Mouse (Mus musculus) embryonic facial prominence, embryonic 12.5 days (tissue): ENCODE data around the gene Olfr1495. TPM values are rescaled to one million over a fixed set of nuclear protein-coding genes. Genes with fewer than 3 reads are reported as not detected.
"Not testable (repeated sequence)": the region's sequence is repeated elsewhere in the genome, so short reads cannot be mapped to it uniquely, and the experiment has no call there.

Source experiments
- ATAC-seq: fragments of 200-750 bp; cut with Nextera tagmentation; 2 replicates; pipeline ENCODE4 v1.8.0; 2017; ENCODE audit not compliant: insufficient number of reproducible peaks, insufficient read depth, low FRiP score, low TSS enrichment
- H3K27ac ChIP-seq: fragments of 300-500 bp; sonication (generic); 2 replicates; pipeline ENCODE4 v1.5.1; 2016; ENCODE audit warnings: mild to moderate bottlenecking
- H3K27me3 ChIP-seq: fragments of 300-500 bp; sonication (generic); 2 replicates; pipeline ENCODE4 v1.6.1; 2016; ENCODE audit warnings: mild to moderate bottlenecking, moderate library complexity
- H3K36me3 ChIP-seq: fragments of 300-500 bp; sonication (generic); 2 replicates; pipeline ENCODE4 v1.6.1; 2016; ENCODE audit warnings: mild to moderate bottlenecking
- H3K4me1 ChIP-seq: fragments of 300-500 bp; sonication (generic); 2 replicates; pipeline ENCODE4 v1.6.1; 2016
- H3K4me2 ChIP-seq: fragments of 300-500 bp; sonication (generic); replicated peaks from 2 replicates; pipeline ENCODE4 v1.6.1; 2016; ENCODE audit warnings: mild to moderate bottlenecking, moderate library complexity
- H3K4me3 ChIP-seq: fragments of 300-500 bp; sonication (generic); 2 replicates; pipeline ENCODE4 v1.5.1; 2016; ENCODE audit warnings: mild to moderate bottlenecking
- H3K9ac ChIP-seq: fragments of 300-500 bp; sonication (generic); 2 replicates; pipeline ENCODE4 v1.6.1; 2016; ENCODE audit warnings: mild to moderate bottlenecking, moderate library complexity
- H3K9me3 ChIP-seq: fragments of 300-500 bp; sonication (generic); 2 replicates; pipeline ENCODE4 v1.6.1; 2016; ENCODE audit warnings: mild to moderate bottlenecking, moderate library complexity
- WGBS: fragments of 180-500 bp; shearing (Covaris S2); methylation state at CpG from one replicate; pipeline ENCODE4 v1.1.7; 2016; 5-methylcytosine and 5-hydroxymethylcytosine counted together
- polyA plus RNA-seq: library from polyadenylated mRNA; unstranded; fragments of >200 nt; fragmentation: Nextera tagmentation; extraction: Ambion mirVana; gene quantifications from 2 replicates; pipeline ENCODE4 v1.2.1, GENCODE M21; 2016

Olfr1495 gene
- not detected in 2 replicates for polyA plus RNA-seq

DNA sequence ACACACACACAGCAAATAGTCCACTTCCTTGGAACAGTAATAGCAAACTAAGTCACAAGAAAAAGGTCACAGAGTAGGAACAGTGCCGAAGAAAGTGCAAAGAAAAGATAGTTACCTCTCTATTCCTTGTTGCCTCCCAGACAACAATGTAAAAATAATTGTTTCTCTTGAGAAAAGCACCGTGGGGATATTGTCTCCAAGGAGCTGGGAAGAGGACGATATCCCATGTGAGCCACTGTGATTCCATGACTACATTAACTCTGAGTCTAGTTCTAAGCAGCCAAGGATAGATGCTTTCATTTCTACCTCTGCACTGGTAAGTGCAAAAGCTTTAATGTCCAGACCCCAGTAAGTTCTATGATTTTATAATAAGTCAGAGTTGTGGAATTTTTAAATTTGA is at the start of gene Olfr1495:
TSS of gene Olfr1495 (plus strand) at position 301 of the 400 bp plus-strand sequence.
- H3K9ac ChIP-seq: no peak within 1 kb of the TSS
- no peak within 1 kb of the TSS for H3K4me2 ChIP-seq
- no peaks in the 10 kb centered on the region for H3K36me3 ChIP-seq
- WGBS: 83% methylated on average over 3 of the region's 3 CpGs
- H3K27me3 ChIP-seq: no peaks in the 10 kb centered on the region
- H3K9me3 ChIP-seq: no peaks in the 10 kb centered on the region
- no peak within 1 kb of the TSS for H3K27ac ChIP-seq
- no peak for ATAC-seq
- no peak within 1 kb of the TSS for H3K4me3 ChIP-seq
- no peaks in the 10 kb centered on the region for H3K4me1 ChIP-seq

DNA sequence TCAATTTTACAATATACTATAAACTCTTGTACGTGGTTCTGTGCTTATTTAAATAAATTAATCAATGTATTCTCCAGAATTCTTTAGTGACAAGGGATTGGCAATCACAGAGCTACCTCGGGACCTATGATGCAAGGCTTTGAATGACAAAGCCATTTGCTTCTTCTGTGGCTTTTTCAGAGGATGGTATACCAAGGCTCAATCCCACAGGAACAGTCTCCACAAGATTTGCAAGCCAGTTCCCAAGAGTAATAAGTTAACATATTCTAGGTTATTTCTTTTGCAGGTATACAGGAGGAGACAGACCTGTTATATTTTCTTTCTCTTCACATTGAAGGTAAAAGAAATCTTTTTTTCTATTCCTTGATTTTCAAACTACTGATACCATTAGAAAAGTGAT is 41.4 kb upstream of the Olfr1495 start, which contains the start of gene Olfr1493-ps1:
TSS of gene Olfr1493-ps1 (plus strand) at position 301 of the 400 bp plus-strand sequence.
- no peak within 1 kb of the TSS for H3K9ac ChIP-seq
- H3K4me2 ChIP-seq: no peak within 1 kb of the TSS
- H3K27ac ChIP-seq: no peak within 1 kb of the TSS
- no peaks in the 10 kb centered on the region for H3K27me3 ChIP-seq
- no peaks in the 10 kb centered on the region for H3K36me3 ChIP-seq
- ATAC-seq: no peak
- no peaks in the 10 kb centered on the region for H3K4me1 ChIP-seq
- no peak within 1 kb of the TSS for H3K4me3 ChIP-seq
- 58% methylated on average over 2 of the region's 2 CpGs for WGBS
- 0 out of 2 replicates have a peak, but pooled peaks cover 3% of the 10 kb centered on the region for H3K9me3 ChIP-seq

DNA sequence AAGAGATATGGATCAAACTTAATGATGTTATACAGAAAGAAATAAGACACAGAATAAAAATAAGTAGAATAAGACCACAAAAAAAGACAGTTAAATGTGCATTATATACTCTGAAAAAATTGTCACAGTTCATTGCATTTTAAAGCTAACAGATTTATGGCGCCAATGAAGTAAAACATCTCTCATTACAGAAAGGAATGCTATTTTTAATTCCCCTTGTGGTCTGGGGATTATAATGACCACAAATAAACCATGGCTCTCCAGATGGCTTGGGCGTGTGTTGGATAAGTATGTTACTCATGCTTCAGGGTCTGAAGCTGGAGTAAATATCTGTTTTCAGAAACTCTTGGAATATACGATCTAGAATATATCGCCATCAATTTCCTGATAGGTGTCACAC is 25.0 kb upstream of the Olfr1495 start, which contains the start of gene Olfr1494:
TSS of gene Olfr1494 (plus strand) at position 301 of the 400 bp plus-strand sequence.
- H3K4me1 ChIP-seq: no peaks in the 10 kb centered on the region
- no peak within 1 kb of the TSS for H3K27ac ChIP-seq
- 86% methylated on average over 4 of the region's 4 CpGs for WGBS
- H3K27me3 ChIP-seq: no peaks in the 10 kb centered on the region
- H3K4me3 ChIP-seq: no peak within 1 kb of the TSS
- no peak for ATAC-seq
- H3K4me2 ChIP-seq: no peak within 1 kb of the TSS
- H3K9me3 ChIP-seq: no peaks in the 10 kb centered on the region
- no peaks in the 10 kb centered on the region for H3K36me3 ChIP-seq
- H3K9ac ChIP-seq: no peak within 1 kb of the TSS

DNA sequence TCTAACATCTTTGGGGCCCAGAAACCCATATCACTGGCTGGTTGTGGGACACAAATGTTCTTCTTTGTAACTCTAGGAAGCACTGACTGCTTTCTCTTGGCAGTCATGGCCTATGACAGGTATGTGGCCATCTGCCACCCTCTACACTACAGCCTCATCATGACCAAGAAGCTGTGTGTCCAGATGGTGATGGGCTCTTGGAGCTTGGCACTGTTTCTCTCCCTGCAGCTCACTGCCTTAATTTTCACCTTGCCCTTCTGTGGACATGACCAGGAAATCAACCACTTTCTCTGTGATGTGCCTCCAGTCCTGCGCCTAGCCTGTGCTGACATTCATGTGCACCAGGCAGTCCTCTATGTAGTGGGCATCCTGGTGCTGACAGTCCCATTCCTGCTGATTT is 15.0 kb upstream of the Olfr1495 start:
- WGBS: 81% methylated on average over 1 of the region's 1 CpGs

DNA sequence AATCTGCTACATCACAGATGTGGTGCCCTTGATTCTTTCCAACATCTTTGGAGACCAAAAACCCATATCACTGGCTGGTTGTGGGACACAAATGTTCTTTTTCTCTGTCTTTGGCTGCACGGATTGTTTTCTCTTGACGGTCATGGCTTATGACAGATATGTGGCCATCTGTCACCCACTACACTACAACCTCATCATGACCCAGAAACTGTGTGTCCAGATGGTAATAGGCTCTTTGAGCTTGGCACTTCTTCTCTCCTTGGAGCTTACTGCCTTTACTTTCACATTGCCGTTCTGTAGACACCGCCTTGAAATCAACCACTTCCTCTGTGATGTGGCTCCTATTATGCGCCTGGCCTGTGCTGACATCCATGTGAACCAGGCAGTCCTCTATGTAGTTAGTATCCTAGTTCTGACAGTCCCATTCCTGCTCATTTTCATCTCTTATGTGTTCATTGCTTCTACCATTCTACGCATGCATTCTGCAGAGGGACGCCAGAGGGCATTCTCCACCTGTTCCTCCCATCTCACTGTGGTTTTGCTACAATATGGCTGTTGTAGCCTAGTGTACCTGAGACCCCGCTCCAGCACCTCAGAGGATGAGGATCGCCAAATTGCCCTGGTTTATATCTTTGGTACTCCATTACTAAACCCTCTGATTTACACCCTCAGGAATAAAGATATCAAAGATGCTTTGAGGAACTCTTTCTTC is 4.3 kb downstream of the Olfr1495 start:
- ATAC-seq: no peak
- Histone ChIP-seq H3K36me3 (no peaks in the 10 kb centered on the region), H3K4me1 (no peaks in the 10 kb centered on the region), H3K27me3 (no peaks in the 10 kb centered on the region), H3K9me3 (no peaks in the 10 kb centered on the region), H3K4me3 (no peak overlapping the region), H3K4me2 (no peak overlapping the region), H3K27ac (no peak overlapping the region), H3K9ac (no peak overlapping the region)
- WGBS: 90% methylated on average over 9 of the region's 9 CpGs

More for the DNA sequence above, 15.0 kb upstream of the Olfr1495 start:
- no peaks in the 10 kb centered on the region for H3K27me3 ChIP-seq
- H3K27ac ChIP-seq: no peak overlapping the region
- H3K9me3 ChIP-seq: no peaks in the 10 kb centered on the region
- no peak for ATAC-seq
- no peak overlapping the region for H3K9ac ChIP-seq
- H3K4me1 ChIP-seq: no peaks in the 10 kb centered on the region
- H3K4me2 ChIP-seq: no peak overlapping the region
- H3K4me3 ChIP-seq: no peak overlapping the region
- H3K36me3 ChIP-seq: no peaks in the 10 kb centered on the region

DNA sequence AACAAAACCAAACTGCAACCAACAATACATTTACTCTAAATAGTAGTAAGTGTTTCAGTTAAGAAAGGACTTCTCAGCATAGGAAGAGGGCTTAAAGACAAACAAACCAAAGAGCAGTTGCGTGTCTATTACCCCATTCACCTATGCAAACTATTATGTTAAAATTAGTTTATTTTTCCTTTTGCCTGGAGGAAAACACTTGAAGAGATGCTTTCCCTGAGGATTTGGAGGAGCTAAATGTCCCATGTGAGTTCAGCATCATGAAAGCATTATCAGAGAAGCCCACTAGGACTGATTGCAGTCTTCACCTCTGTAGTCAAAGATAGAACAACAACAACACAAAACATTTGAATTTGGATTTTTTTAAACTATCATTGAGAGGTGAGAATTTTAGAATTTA is 13.2 kb downstream of the Olfr1495 start, which contains the start of gene Olfr1496:
TSS of gene Olfr1496 (plus strand) at position 301 of the 400 bp plus-strand sequence.
- Histone ChIP-seq H3K9me3 (no peaks in the 10 kb centered on the region), H3K4me3 (no peak within 1 kb of the TSS), H3K36me3 (no peaks in the 10 kb centered on the region), H3K4me2 (no peak within 1 kb of the TSS), H3K4me1 (no peaks in the 10 kb centered on the region), H3K27ac (no peak within 1 kb of the TSS), H3K27me3 (no peaks in the 10 kb centered on the region), H3K9ac (no peak within 1 kb of the TSS)
- no peak for ATAC-seq
- 73% methylated on average over 1 of the region's 1 CpGs for WGBS

DNA sequence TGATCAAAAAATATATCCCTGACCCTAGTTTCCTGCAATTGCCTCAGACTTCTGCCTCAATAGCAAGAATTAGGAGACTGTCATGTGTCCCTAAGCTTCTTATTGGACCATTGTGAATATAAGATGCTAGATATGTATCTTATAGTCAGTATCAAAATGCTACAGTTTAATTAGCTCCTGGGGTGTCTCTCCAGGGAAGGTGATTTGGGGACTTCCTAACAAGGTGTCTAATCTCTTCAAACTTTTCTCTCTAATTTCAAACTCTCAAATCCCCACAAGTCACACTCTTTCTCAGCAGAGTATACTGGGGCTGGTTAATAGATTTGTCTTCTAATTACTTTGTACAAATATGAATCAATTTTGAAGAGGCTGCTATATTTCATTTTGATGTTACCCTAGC is 33.7 kb downstream of the Olfr1495 start, which contains the start of gene Olfr1497:
TSS of gene Olfr1497 (minus strand) at position 101 of the 400 bp plus-strand sequence.
- no peak within 1 kb of the TSS for H3K27ac ChIP-seq
- H3K4me1 ChIP-seq: no peaks in the 10 kb centered on the region
- H3K9me3 ChIP-seq: no peaks in the 10 kb centered on the region
- H3K4me2 ChIP-seq: no peak within 1 kb of the TSS
- no peak within 1 kb of the TSS for H3K4me3 ChIP-seq
- no peaks in the 10 kb centered on the region for H3K36me3 ChIP-seq
- no peaks in the 10 kb centered on the region for H3K27me3 ChIP-seq
- H3K9ac ChIP-seq: no peak within 1 kb of the TSS
- ATAC-seq: no peak

DNA sequence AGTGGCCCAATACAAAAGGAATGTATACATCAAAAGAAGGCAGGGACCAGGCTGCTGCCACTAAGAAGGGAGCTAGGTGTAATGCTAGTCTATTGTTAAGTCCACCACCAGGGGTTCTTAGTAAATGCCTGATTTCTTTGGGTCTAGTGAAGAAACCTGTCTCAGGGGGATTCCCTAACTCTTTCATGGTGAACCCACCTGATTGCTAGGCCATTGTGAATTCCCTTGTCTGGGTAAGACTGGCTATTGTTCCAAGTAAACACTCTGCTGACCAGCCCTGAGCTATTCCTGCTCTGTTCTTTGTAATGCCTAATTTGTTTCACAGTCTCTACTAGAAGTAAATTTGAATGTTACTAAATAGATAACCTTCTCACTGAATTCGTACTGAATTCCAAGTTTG is 41.1 kb downstream of the Olfr1495 start:
- H3K27me3 ChIP-seq, H3K4me1 ChIP-seq, H3K36me3 ChIP-seq, H3K4me2 ChIP-seq, H3K9ac ChIP-seq, H3K4me3 ChIP-seq, H3K9me3 ChIP-seq, ATAC-seq, H3K27ac ChIP-seq: not testable (repeated sequence)
- WGBS: 51% methylated on average over 1 of the region's 1 CpGs

DNA sequence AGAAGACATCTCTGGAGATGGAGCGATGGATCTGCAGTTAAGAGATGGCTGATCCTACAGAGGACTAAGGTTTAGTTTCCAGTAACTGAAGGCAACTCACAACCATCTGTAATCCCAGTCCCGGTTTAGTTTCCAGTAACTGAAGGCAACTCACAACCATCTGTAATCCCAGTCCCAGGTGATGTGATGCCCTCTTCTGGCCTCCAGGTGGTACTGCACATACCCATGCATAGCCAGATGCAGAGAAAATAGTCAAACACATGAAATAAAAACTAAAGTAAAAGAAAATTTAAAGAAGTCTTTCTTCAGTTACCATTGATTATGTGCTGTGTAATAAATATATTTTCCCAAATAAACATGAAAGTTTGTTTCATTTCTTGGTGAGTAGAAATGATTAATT is 48.4 kb downstream of the Olfr1495 start:
- Histone ChIP-seq H3K4me1 (no peaks in the 10 kb centered on the region), H3K9ac (no peak overlapping the region), H3K4me2 (no peak overlapping the region), H3K27ac (no peak overlapping the region), H3K27me3 (no peaks in the 10 kb centered on the region), H3K4me3 (no peak overlapping the region), H3K9me3 (no peaks in the 10 kb centered on the region), H3K36me3 (no peaks in the 10 kb centered on the region)
- no peak for ATAC-seq
- 50% methylated on average over 2 of the region's 2 CpGs for WGBS

DNA sequence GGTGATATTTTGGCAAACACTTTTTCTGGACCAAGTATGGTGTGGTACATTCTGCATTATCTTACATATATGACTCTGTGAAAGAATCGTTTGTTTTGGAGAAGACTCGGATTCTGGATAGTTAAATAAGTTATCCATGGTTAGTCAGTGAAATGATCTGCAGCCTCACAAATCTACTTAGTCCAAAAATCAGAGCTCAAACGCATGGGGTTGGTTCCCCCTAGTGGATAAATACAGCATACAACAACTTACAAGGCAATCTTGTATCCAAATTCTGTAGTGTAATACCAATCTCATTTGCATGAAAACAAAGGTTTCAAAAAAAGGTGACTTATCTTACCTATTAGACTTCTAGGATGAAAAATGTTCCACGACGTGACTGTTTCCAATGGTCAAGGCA is 54.4 kb downstream of the Olfr1495 start:
- no peak overlapping the region for H3K4me3 ChIP-seq
- no peak overlapping the region for H3K9ac ChIP-seq
- no peaks in the 10 kb centered on the region for H3K9me3 ChIP-seq
- WGBS: 37% methylated on average over 5 of the region's 5 CpGs
- no peaks in the 10 kb centered on the region for H3K27me3 ChIP-seq
- H3K4me2 ChIP-seq: no peak overlapping the region
- no peaks in the 10 kb centered on the region for H3K4me1 ChIP-seq
- H3K27ac ChIP-seq: no peak overlapping the region
- H3K36me3 ChIP-seq: no peaks in the 10 kb centered on the region
- ATAC-seq: no peak

DNA sequence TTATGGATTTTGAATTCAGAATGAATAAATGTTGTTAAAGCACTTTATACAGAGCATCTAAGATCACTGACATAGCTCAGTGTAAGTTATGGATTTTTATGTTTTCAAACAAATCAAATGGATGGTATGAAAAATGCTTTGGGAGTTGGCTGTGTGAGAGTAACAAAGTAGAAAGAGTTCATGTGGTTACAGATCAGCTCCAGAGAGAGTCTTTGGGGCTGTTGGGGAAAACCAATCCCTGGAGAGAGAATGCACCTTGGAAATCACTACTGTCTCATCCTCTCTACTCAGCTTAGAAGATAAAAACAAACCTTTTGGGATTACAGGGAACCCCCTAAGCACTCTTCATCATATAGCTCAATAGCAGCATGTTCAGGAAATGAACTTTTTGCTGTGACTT is 54.9 kb downstream of the Olfr1495 start, which contains the start of gene Olfr1499:
TSS of gene Olfr1499 (minus strand) at position 101 of the 400 bp plus-strand sequence.
- no peaks in the 10 kb centered on the region for H3K27me3 ChIP-seq
- no peak within 1 kb of the TSS for H3K4me2 ChIP-seq
- no peak within 1 kb of the TSS for H3K4me3 ChIP-seq
- H3K27ac ChIP-seq: no peak within 1 kb of the TSS
- H3K9me3 ChIP-seq: no peaks in the 10 kb centered on the region
- no peaks in the 10 kb centered on the region for H3K4me1 ChIP-seq
- no peaks in the 10 kb centered on the region for H3K36me3 ChIP-seq
- ATAC-seq: no peak
- no peak within 1 kb of the TSS for H3K9ac ChIP-seq
